Mouse (Mus musculus) right cerebral cortex, adult 2 months (tissue): ENCODE data around the gene Tbcel.

ENCODE experiments used
- DNase-seq, 2 experiments: peaks; one replicate each; pipeline ENCODE4 v3.0.0; 2021 to 2022; ENCODE audit warnings: low spot score in 2 of 2

Gene Tbcel

DNA sequence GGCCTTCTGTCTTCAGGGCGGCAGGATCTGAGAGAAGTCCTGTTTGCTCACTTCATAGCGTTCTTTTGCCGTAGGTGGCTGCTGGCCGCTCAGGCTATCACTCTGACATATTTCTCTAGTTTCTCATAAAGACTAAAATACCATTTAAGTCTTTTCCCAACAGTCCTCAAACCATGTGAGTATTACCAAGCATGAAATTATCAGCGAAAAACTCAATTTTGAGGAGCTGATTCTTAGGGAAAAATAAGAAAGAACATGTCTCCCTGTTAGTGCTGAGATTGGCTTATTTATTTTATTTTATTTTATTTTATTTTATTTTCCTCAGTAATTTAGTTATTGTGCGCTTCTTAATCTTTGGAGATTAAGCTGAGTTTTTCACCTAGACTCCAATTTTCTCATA, at the start of gene Tbcel:
Gene Tbcel, minus strand, starts transcription at position 101 of the 400 bp plus-strand sequence.
- DNase-seq: no peak

DNA sequence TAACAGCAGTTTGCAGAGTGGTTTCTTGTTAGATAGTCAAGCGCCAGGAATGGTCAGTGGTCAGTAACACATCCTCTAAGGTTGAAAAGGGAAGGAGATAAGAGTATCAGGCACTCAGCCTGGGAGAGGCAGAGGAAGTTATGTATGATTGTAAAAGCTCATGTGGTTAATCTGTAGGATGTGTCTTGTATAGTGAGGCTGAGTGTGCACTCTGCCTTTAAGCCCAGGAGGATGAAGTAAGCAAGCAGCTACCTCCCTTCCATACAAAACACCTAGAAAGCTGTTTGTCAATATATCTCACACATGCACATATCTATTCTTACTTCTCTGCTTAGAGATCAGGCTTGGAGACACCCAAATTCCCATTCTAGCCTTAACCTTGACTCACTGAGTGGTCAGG, 47.6 kb upstream of the Tbcel start:
- DNase-seq: no peak

DNA sequence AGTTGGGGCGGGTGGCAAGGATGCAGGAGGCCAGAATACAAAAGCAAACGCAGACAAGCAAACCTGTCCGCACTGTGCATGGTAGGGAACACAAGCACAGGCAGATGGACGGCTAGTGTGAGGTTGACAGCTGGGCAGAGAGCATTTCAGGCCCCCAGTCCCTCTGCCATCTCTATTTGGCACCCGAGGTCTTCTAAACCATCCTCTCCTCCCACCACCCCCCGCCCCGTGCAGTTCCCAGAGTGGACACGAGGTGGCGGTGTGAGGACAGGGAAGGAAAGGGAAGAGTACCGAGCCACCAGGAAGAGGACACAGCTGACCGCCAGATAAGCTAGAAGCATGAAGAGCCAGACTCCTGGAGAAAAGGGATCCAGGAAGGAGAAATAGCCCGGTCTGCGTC, 42.5 kb upstream of the Tbcel start:
- DNase-seq: peak; percentile 71 to 90

DNA sequence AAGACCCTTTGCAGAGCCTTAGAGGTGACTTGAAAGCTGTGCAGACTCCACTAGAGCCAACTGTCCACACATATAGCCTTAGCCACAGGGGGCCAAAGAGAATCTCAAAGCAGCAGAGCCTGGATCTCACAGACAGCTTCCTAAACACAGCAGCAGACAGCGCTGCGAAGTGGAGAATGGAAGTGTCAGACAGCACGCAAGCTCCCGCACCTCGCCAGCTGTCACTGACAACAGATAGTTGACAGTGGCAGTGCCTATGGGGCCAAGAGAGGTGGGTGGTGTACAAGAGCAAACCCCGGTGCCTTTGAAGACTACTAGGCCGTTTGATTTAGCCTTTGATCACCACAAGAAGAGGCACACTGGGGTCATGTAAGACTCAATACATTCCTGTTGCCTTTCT, 41.4 kb upstream of the Tbcel start:
- DNase-seq: peak in 1 of 2 experiments; percentile 17

DNA sequence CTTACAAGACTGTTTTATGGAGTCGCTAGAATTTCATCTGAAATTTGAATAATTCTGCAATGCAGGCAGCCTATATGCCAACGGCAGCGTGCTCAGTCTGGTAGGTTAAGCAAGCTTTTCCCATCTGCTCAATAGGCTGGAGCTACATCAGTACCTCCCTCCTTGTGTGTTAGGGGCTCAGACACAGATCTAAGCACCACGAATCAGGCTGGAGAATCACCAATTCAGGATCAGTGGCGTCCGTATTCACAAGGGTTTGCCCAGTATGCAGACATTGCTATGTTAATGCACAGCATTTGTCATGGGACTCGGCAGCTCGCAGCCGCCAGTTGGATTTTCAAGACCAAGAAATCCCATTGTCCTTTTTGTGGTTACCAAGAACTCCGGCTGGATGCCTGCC, 36.9 kb upstream of the Tbcel start:
- DNase-seq: no peak

DNA sequence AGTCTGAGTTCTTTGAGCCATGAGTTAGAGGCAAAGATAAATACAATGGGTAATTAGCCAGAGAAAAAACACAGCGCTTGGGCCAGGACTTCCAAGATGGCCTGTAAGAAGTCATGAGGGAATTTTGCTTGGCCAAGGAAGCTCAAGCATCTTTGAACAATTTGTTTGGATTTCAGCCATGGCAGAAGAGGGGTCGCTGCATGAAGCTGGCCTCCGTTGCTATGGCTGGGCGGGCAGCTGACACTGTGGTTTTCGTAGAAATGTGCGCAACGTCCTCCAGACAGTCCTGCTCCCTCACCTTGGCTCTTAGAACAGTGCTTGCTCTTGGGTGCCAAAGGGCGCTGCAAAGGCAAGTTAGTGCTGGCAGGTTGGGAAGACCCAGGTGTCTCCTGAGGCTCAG, 25.9 kb upstream of the Tbcel start:
- DNase-seq: no peak

DNA sequence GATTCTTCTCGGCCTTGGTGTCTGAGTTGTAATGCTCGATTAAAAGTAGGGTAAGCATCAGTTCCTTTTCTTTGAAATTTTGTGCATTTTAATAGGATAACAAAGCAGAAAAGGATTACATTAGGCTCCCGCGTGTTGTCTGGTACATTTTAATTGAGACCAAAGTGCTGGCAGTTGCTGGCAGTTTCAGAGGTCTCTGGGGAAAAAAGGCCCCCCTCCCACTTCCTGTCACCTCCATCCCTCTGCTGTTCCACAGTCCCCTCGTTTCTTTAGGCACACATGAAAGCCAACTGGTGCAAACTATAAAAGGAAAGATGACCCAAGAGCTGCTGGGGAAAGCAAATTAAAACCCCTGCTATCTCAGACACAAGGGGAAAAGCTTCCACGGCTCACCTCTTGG, 25.4 kb upstream of the Tbcel start:
- no peak for DNase-seq

DNA sequence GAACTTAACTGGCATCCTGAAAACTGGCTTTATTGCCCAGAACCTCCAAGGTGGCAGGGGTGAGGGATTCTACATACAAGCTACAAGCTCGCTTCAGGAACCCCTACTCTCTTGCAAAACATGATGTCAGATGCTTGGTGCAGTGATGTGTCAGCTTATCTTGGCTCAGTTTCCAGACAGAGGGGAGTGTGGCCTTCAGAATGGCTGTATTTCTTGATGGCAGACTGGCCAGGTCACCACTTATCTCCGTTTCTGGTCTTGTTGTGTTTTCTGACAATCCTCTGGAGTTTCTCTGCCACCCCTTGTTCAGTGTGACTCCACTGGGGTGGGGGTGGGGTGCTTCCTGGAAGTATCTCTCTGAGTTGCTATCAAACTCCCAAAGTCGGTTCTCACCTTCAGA, 24.3 kb upstream of the Tbcel start:
- no peak for DNase-seq

DNA sequence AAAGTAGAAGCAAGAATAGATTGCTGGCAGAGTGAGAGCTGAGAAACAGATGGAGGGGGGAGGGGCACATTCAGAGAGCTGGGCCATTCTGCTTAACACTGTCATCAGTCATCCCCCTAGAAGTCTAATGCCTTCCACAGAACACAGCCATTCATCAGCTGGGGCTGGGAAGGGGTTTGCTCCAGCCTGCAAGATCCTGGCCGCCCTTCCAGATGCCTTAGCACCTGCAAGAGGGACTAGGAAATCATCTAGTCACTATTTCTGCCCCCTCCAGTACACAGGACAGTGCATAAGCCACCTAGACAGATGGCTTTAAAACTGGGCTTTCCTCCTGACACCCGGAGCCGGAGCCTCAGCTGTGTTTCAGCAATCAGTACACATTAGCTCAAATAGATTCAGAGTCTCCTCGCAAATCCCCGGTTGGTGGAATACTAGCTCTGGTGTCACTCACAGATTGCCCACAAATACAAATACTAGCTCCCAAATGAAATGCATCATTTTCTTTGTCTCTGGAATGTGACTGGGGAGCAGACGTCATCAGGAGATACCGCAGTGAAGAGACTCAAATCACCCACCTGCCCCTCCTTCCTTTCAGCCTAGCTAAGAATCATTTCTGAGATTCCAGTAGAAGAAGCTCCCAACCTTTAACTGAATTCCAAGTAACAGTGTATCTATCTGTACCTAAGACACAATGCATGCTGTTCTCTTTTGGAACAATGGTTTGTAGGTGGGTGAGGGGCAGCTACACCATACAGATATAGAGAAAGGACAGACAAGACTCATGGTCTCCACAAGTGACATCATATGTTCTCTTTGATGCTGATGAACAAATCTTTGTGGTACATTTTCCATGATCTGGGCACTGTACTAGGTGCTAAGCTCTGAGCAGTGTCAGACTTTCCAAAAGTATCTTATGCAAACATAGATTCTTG, 22.9 kb upstream of the Tbcel start:
- peak; percentile 43 to 59 for DNase-seq

DNA sequence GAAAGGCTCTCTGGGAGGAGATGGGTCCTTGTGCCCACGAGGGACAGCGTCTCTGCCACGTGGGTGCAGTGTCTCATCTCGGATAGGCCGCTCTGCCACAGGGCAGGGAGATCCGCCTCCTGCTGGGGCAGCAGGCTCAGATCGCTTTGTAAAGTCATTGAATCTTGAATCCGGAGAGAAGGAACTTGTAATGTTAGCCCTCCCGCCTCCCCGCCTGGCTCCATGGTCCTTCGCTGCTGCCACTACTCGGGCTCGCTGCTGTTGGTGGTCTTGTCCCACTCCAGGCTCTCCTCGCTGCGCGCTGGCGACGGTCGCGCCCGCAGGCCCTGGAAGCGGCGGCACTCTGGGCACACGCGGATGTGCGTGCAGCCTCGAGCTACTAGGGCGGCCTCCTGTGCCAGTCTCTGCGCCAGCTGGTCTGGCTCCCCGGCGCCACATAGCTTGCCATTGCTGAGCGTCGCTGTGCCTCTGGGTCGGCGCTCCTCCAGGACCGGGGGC, 13.0 kb upstream of the Tbcel start:
- DNase-seq: peak; percentile 27 to 49

DNA sequence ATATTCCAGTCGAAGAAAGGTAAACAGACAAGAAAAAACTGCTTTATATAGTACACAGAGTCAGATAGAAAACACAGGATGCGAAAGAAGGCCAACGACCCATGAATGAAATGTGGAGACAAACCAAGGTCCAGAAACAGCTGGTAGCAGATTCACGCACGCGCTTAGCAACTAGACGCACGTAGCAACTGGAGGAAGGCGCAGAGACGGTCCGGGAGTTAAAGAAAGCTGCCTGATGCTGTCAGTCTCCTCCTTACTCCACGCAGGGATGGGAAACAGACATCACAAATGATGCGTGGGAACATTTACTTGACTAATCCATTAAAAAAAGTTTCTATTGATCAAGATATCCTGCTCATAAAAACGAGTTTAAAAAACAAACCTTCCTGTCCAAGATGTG, 10.6 kb upstream of the Tbcel start:
- DNase-seq: peak; percentile 26 to 44

DNA sequence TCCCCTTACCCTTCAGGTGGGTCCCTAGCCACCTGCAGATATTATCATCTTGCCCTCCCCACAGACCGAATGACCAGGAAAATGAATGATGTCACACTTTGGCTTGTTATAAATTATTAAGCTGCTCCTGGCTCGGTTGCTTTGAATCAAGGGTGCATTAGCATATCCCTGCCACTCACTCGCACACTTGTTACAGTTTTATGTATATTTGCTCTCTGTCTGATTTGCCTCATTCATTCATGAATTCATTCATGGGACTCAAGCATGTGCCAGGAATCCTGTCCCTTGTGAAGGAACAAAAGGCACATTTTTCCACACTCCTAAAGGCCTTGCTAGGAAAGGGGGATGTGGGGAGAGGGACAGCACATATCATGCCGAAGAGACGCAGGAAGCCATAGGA, 5.5 kb upstream of the Tbcel start:
- no peak for DNase-seq

DNA sequence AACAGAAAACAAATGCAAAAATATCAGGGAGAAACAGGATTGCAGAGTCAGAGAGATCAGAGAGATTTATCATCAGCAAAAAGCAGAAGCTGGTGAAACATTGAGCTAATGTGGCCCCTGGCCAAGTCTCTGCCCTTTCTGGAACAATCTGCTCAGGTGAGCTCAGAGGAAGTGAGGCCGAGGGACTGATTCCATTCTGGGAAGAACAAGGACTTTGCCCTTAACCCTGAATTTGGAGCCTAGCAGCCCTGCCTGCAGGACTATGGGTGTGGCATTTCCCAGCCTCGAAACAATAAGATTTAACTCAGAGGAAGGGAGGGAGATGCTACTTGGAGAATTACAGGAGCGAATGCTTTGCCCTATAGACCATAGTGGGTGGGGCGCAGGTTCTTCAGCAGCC, 4.7 kb upstream of the Tbcel start:
- DNase-seq: no peak

DNA sequence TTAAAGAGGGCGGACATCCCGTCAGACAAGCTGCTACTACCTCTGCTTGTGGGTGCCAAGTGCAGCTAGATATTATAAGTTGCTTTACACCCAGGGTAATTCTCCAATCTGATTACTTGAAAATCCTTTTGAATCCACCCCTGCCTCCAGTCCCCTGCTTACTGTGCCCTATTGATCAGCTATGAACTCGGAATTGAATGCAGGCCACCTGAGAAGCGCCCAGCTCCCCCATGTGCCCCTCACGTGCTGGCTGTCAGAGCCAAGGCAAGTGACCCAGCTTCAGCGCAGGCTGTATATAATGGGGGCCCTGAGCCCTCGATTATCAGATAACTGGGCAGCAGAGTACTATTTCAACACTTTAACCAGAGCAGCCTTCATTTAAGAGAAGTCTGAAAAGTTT, 626 bp upstream of the Tbcel start:
- DNase-seq: no peak

DNA sequence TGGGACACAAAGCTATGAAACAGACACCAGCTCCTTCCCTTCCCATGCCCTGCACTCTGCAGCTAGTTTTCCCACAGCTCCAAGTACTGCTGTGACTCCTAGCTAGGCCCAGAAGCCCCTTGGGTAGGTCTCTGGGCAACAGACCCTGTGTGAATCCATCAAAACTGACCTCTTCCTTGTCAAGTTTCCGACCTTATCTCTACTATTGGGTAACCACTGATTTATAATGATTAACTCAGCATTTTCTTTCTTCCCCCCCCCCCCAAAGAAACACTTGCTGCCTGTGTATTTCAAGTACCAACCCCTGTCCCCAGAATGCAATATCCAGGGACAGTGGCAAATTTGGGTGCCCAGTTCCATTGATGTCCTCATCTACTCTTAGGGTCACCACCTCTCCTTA, 587 bp downstream of the Tbcel start:
- no peak for DNase-seq

DNA sequence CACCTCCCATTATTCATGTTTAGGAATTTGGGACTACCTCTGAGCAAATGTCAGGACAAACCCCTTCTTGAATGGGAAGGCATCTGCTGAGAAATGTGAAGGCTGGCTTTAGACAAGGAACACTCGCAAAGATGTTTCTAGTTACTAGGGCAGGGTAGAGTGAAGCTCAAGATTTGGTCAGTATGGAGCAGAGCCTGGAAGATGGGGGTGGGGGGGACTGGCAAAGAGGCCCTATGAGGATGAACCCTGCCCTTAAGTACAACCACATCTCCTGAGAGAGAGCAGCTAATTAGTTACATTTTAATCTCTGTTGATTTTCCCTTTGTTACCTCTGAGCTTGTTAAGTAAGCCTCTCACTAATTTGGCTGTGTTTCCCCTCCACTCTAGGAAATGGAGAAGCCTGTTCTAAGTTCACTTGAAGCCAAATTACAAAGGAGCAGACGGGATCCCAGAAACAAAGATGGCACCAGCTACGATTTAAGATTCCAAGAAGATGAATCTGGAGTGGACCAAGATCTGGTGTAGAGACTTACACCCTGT, 2.6 kb downstream of the Tbcel start:
- no peak for DNase-seq

DNA sequence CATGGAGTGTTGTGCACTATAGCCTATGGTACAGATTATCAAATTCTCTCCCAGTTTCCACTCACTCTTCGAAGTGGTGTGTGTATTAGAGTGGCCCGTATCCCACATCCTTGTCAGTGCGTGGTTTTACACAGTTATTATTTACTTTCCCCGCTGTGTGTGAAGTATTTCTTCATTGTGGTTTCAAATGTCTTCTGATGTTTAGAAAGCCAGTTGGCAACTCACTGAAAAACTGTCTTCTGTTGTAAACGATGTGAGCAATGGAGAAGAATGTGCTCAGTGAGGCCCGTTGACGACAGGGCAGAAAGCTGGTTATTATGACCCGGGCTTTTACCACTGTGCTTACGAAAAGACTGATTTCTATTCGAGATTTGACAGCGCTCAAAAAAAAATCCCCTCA, 3.0 kb downstream of the Tbcel start:
- no peak for DNase-seq

DNA sequence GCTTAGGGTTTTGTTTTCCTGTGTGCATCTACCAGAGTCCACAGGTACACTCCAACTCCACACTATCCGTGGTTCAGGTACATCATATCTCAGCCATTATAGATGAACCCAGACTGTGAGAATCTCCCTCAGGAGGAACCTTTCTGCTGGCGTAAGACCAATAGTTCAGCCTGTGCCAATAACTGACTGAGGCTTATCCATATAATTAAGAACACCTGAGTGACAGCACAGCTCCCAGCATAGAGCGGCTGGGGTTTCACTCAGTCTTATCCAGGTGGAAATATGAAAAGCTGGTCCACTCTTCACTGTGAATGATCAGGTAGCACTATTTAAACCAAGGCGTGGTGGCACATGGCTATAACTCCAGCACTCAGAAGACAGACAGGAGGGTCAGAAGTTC, 3.9 kb downstream of the Tbcel start:
- DNase-seq: no peak

DNA sequence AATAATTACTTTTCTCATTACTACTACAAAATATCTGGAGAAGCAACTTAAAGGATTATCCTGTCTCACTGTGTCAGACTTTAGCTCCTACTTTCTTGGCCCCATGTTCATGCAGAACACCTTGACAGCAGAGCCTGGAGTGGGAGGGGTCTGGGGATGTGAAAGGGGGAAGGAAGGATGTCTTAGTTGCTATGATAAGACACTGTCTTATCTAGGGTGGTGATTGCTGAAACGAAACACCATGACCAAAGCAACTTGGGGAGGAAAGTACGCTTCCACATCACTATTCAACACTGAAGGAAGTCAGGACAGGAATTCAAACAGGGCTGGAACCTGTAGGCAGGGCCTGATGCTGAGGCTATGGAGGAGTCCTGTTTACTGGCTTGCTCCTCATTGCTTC, 11.3 kb downstream of the Tbcel start:
- no peak for DNase-seq

DNA sequence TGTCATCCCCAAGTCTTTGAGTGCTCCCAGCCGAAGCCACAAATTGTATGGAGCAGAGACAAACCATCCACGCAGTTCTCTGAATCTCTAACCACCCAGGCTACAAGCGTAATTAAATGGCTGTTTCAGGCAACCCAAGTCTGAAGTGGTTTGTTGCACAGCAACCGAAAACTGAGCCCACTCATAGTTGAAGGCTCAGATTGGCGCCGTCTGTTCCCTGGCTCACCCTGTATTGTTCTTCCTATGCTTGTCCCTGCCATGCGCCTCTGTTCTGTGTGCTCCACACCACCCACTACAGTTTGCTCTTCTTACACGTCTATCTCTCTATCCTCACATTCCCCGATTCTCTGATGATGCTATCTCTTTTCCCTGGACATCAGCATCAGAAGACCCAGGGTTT, 15.8 kb downstream of the Tbcel start:
- DNase-seq: peak; percentile 59 to 71

DNA sequence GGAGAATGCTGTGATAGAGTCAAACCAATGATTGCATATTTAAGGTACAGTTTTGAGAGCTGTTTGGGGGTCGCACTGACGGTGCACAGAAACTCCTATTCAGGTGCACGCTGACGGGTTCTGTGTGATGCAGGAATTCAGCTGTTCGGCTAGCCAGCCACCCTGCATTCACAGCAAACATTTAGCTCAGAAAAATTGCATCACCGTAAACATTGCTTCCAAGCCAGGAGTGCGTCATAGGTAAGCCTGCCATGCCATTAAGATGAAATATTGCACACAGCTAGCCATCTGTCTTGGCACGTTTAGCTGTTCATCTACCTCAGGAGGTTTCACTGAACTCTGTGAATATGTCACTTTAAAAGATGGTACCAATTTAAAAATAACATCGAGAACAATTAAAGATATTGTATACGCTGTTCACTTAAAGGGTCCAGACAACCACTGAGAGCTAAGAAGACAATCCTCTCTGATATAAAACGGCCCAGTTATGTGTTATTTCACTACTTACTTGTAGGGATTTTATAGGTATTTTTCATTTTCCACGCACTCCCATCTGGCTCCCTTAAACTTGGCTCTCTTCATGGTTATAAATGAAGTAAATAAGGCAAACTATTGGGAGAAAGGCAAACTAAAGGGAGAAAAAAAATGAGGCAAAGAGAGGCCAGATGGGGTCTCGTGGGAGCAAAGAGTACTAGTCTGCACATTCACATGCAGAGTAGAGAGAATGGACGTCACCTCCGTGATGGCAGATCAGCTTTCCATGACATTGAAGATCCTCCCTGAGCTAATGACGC, 16.8 kb downstream of the Tbcel start:
- no peak for DNase-seq

DNA sequence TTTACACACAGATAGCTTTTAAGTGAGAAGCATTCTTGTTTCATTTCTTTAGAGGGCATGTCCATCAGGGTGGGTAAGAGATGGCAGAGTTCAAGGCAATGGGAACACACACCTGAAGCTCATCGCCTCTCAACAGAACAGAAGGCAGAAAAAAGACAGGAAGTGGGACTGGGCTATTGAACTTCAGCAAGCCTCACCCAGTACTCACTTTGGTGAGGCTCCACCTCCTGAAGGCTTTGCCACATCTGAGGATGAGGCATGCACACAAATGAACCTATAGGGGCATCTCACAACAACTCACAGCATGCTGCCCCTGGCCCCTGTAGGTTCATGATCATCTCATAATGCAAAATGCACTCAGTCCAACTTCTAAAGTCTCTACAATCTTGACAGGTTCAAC, 19.5 kb downstream of the Tbcel start:
- DNase-seq: no peak

DNA sequence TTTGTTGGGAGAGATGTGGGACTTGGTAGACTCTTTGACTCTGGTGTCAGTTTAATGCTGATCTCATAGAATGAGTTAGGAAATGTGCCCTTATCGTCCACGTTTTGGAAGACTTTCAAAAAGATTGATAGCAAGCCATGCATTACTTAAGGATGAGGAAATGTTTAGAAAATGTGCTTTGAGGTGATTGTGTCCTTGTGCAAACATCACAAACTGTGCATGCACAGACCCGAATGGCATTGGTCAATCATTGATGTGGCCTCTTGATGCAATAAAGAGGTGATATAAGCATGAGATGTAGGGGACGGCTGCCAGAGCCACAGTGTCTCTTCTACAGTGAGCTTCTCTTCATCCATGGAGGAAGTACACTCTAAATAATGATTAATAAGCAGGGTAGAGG, 20.7 kb downstream of the Tbcel start:
- DNase-seq: no peak
